Mouse (Mus musculus) heart, adult 2 months (tissue): Measurements from ENCODE around the gene Tmem273.

Source experiments
- CTCF ChIP-seq: fragments of 200-600 bp; IDR thresholded peaks from 2 replicates; pipeline ENCODE4 v1.8.1; 2022; ENCODE audit warnings: antibody characterized with exemption, mild to moderate bottlenecking, moderate library complexity
- POLR2A ChIP-seq: fragments of 200-500 bp; IDR thresholded peaks from 2 replicates; pipeline ENCODE4 v1.6.1; 2011; ENCODE audit warnings: mild to moderate bottlenecking, low read depth, low read length, control low read depth; ENCODE audit not compliant: insufficient read depth

GRCm38 (mm10) chr14:32835596-32835995 lies 49.8 kb downstream of the Tmem273 start:
- TF ChIP-seq CTCF: no peak
- TF ChIP-seq POLR2A: no peak
